In genomic region chrX:41428011-41428410, GRCm38 (mm10) we compare ENCODE assay signal across 18 mouse cellular contexts. TPM values are rescaled to one million over a fixed set of nuclear protein-coding genes. Genes with fewer than 3 reads are reported as not detected.
A peak's percentile ranks its signal among the peaks of the same experiment; 100 is the strongest.
DNase-seq lines count a peak whose midpoint lies in the region; ATAC-seq and TF ChIP-seq lines count a peak whose summit lies in the region.
"Had no signal": no experiment of that assay in that cellular context is flagged by ENCODE, and none has a peak within 500 bp of the region (broad histone marks: within the 10 kb centered on the region; RNA-seq: fewer than 3 reads in every experiment).

No protein-coding gene starts in this region.

- DNase-seq in kidney, adult 8-10 months = peak; percentile 8 to 31
- peak; percentile 1 for DNase-seq in liver, adult 2 months (ENCODE audit: extremely low read depth, low read depth, low spot score)
- peak; percentile 23 for DNase-seq in adrenal gland, postnatal 25 days
- no peak for DNase-seq in heart, postnatal 4 days
- DNase-seq: cerebellum, adult 2 months; cerebellum, postnatal 10 days; forebrain, postnatal 0 days; gastrocnemius, postnatal 14 days; heart, adult 2 months; heart, postnatal 14 days had no signal

- no peak overlapping the region for H3K27ac ChIP-seq in kidney, embryonic 14.5 days (ENCODE audit: low read depth, low read length)
- H3K27ac ChIP-seq in liver, adult 2 months (replicated peaks; ENCODE audit: insufficient read depth, low read depth, low read length) = no peak overlapping the region
- H3K27ac ChIP-seq in liver, embryonic 12.5 days = no peak overlapping the region
- H3K27ac ChIP-seq: embryonic facial prominence, embryonic 10.5 days; forebrain, embryonic 13.5 days; heart, adult 2 months; heart, embryonic 15.5 days; hindbrain, embryonic 10.5 days; hindbrain, embryonic 14.5 days had no signal

- no peaks in the 10 kb centered on the region for H3K79me2 ChIP-seq in liver, adult 2 months (ENCODE audit: control insufficient read depth, insufficient read depth, low read length)

- no peak for ATAC-seq in kidney, embryonic 14.5 days (ENCODE audit: low FRiP score, low TSS enrichment)
- ATAC-seq in liver, embryonic 12.5 days = no peak
- ATAC-seq: forebrain, embryonic 13.5 days; forebrain, postnatal 0 days had no signal

- 47% methylated on average over 5 of the region's 5 CpGs for WGBS in kidney, embryonic 14.5 days
- 15% methylated on average over 5 of the region's 5 CpGs for WGBS in liver, adult 2 months
- WGBS in liver, embryonic 12.5 days (ENCODE audit: insufficient replicate concordance) = 70% methylated on average over 5 of the region's 5 CpGs

- H3K9ac ChIP-seq in kidney, embryonic 14.5 days (ENCODE audit: low read depth, low read length) = no peak overlapping the region
- no peak overlapping the region for H3K9ac ChIP-seq in liver, adult 2 months (ENCODE audit: low read depth, low read length)
- no peak overlapping the region for H3K9ac ChIP-seq in liver, embryonic 12.5 days
- H3K9ac ChIP-seq: forebrain, embryonic 13.5 days; forebrain, postnatal 0 days; heart, embryonic 15.5 days; hindbrain, embryonic 14.5 days had no signal

- H3K4me1 ChIP-seq in kidney, embryonic 14.5 days (ENCODE audit: control insufficient read depth, insufficient read depth, low read length) = no peaks in the 10 kb centered on the region
- H3K4me1 ChIP-seq in liver, adult 2 months (ENCODE audit: control insufficient read depth, insufficient read depth, low read length) = no peaks in the 10 kb centered on the region
- H3K4me1 ChIP-seq in liver, embryonic 12.5 days = no peaks in the 10 kb centered on the region
- H3K4me1 ChIP-seq: embryonic facial prominence, embryonic 10.5 days; forebrain, embryonic 13.5 days; heart, embryonic 15.5 days; hindbrain, embryonic 10.5 days had no signal

- no peaks in the 10 kb centered on the region for H3K27me3 ChIP-seq in kidney, embryonic 14.5 days (ENCODE audit: control insufficient read depth, insufficient read depth, low read length)
- H3K27me3 ChIP-seq in liver, adult 2 months (ENCODE audit: control insufficient read depth, insufficient read depth, low read length) = no peaks in the 10 kb centered on the region
- H3K27me3 ChIP-seq in liver, embryonic 12.5 days (replicated peaks) = no peaks in the 10 kb centered on the region
- H3K27me3 ChIP-seq: forebrain, embryonic 13.5 days; heart, embryonic 15.5 days had no signal

- no peak overlapping the region for H3K4me3 ChIP-seq in kidney, embryonic 14.5 days (ENCODE audit: low read length)
- no peak overlapping the region for H3K4me3 ChIP-seq in liver, adult 2 months (ENCODE audit: insufficient read depth, low read depth, low read length)
- no peak overlapping the region for H3K4me3 ChIP-seq in liver, embryonic 12.5 days
- H3K4me3 ChIP-seq: embryonic facial prominence, embryonic 10.5 days; forebrain, embryonic 13.5 days; heart, adult 2 months; heart, embryonic 15.5 days; hindbrain, embryonic 10.5 days had no signal

- TF ChIP-seq POLR2A in liver, adult 2 months (IDR thresholded peaks at IDR 0.05; ENCODE audit: extremely low read depth, insufficient read depth, low read length) = no peak

- TF ChIP-seq CTCF in liver, adult 2 months (IDR thresholded peaks at IDR 0.05; ENCODE audit: low read depth, low read length) = no peak

- no peak overlapping the region for H3K4me2 ChIP-seq in kidney, embryonic 14.5 days (replicated peaks; ENCODE audit: low read depth, low read length)
- H3K4me2 ChIP-seq in liver, embryonic 12.5 days = no peak overlapping the region
- H3K4me2 ChIP-seq: forebrain, embryonic 13.5 days; heart, embryonic 11.5 days; heart, embryonic 15.5 days; hindbrain, embryonic 14.5 days had no signal

- no peaks in the 10 kb centered on the region for H3K36me3 ChIP-seq in kidney, embryonic 14.5 days (ENCODE audit: control insufficient read depth, insufficient read depth, low read length)
- no peaks in the 10 kb centered on the region for H3K36me3 ChIP-seq in liver, adult 2 months (ENCODE audit: control insufficient read depth, insufficient read depth, low read length)
- H3K36me3 ChIP-seq in liver, embryonic 12.5 days = no peaks in the 10 kb centered on the region
- H3K36me3 ChIP-seq: embryonic facial prominence, embryonic 10.5 days; heart, embryonic 15.5 days; hindbrain, embryonic 10.5 days had no signal

- no peaks in the 10 kb centered on the region for H3K9me3 ChIP-seq in kidney, embryonic 14.5 days (ENCODE audit: control insufficient read depth, low read length)
- no peaks in the 10 kb centered on the region for H3K9me3 ChIP-seq in liver, embryonic 12.5 days (replicated peaks)
- H3K9me3 ChIP-seq: embryonic facial prominence, embryonic 10.5 days; forebrain, embryonic 13.5 days; heart, embryonic 15.5 days; hindbrain, embryonic 10.5 days had no signal

RNA-seq across cellular contexts. Expression of gene Gria3, which starts 27.4 kb away (rescaled TPM):
- polyA plus RNA-seq in kidney, embryonic 14.5 days (2014; fragmentation: Nextera tagmentation; extraction: Ambion mirVana) = 5.1 and 7.1 TPM in 2 replicates
- 0.37 and 1.5 TPM in 2 replicates for total RNA-seq in liver, adult 2 months (2014; rRNA removed)
- 0.04 and 0.27 TPM in 2 replicates for polyA plus RNA-seq in liver, adult 2 months (2012; rRNA removed)
- polyA plus RNA-seq in liver, embryonic 12.5 days (2016; fragmentation: Nextera tagmentation; extraction: Ambion mirVana) = 2.2 and 3.5 TPM in 2 replicates
- 18.7 and 28.4 TPM in 2 replicates for total RNA-seq in adrenal gland, postnatal 25 days (2021)
- 1 to 10 TPM; 3.9 to 6.6 TPM for total RNA-seq in heart, postnatal 4 days (2021)
